Mouse (Mus musculus) kidney, embryonic 16.5 days (tissue): ENCODE data around the gene Gm826. TPM values are rescaled to one million over a fixed set of nuclear protein-coding genes. Genes with fewer than 3 reads are reported as not detected.

ENCODE experiments used
- ATAC-seq: fragments of 200-750 bp; cut with Nextera tagmentation; 2 replicates; pipeline ENCODE4 v1.8.0; 2017; ENCODE audit warnings: moderate TSS enrichment; ENCODE audit not compliant: low FRiP score, low TSS enrichment
- H3K27ac ChIP-seq: fragments of 300-500 bp; sonication (generic); 2 replicates; pipeline ENCODE4 v1.5.1; 2014; ENCODE audit warnings: low read length
- H3K27me3 ChIP-seq: fragments of 300-500 bp; sonication (generic); 2 replicates; pipeline ENCODE4 v1.6.1; 2014; ENCODE audit warnings: low read length, control low read depth, mixed read lengths; ENCODE audit not compliant: insufficient read depth
- H3K36me3 ChIP-seq: fragments of 300-500 bp; sonication (generic); 2 replicates; pipeline ENCODE4 v1.6.1; 2014; ENCODE audit warnings: low read length, control low read depth, mixed read lengths; ENCODE audit not compliant: insufficient read depth
- H3K4me1 ChIP-seq: fragments of 300-500 bp; sonication (generic); 2 replicates; pipeline ENCODE4 v1.6.1; 2014; ENCODE audit warnings: low read length, control low read depth, mixed read lengths; ENCODE audit not compliant: insufficient read depth
- H3K4me2 ChIP-seq: fragments of 300-500 bp; sonication (generic); replicated peaks from 2 replicates; pipeline ENCODE4 v1.6.1; 2014; ENCODE audit warnings: low read depth, low read length
- H3K4me3 ChIP-seq: fragments of 300-500 bp; sonication (generic); 2 replicates; pipeline ENCODE4 v1.5.1; 2014; ENCODE audit warnings: mild to moderate bottlenecking, low read length
- H3K9ac ChIP-seq: fragments of 300-500 bp; sonication (generic); replicated peaks from 2 replicates; pipeline ENCODE4 v1.6.1; 2014; ENCODE audit warnings: low read length
- H3K9me3 ChIP-seq: fragments of 300-500 bp; sonication (generic); 2 replicates; pipeline ENCODE4 v1.6.1; 2016; ENCODE audit warnings: low read length, control low read depth
- WGBS: fragments of 180-500 bp; shearing (Covaris S2); extraction: QIAGEN DNeasy Blood & Tissue Kit; methylation state at CpG from one replicate; pipeline ENCODE4 v1.1.7; 2014; 5-methylcytosine and 5-hydroxymethylcytosine counted together
- polyA plus RNA-seq: library from polyadenylated mRNA; unstranded; fragments of >200 nt; fragmentation: Nextera tagmentation; extraction: Ambion mirVana; gene quantifications from 2 replicates; pipeline ENCODE4 v1.2.1, GENCODE M21; 2015

Gm826 gene
- polyA plus RNA-seq, 1 experiment from 2014 or later, result 0.91 TPM

- H3K36me3 ChIP-seq, result no peaks in the 10 kb centered on the region
- H3K4me2 ChIP-seq, result no peak overlapping the region
- H3K4me1 ChIP-seq, result no peaks in the 10 kb centered on the region
- no peaks in the 10 kb centered on the region for H3K9me3 ChIP-seq
- ATAC-seq, result no peak
- no peak overlapping the region for H3K4me3 ChIP-seq
- H3K27me3 ChIP-seq, result no peaks in the 10 kb centered on the region; the same call in none of the 2 replicates
- H3K27ac ChIP-seq, result no peak overlapping the region
- 89% methylated on average over 3 of the region's 3 CpGs for WGBS
- no peak overlapping the region for H3K9ac ChIP-seq
Observed at GRCm38 (mm10) chr2:160305070-160305469, 28.9 kb downstream of the Gm826 start.

GRCm38 (mm10) chr2:160303992-160304391, 30.0 kb downstream of the Gm826 start:
- H3K9ac ChIP-seq, result no peak overlapping the region
- no peaks in the 10 kb centered on the region for H3K9me3 ChIP-seq
- no peaks in the 10 kb centered on the region for H3K4me1 ChIP-seq
- H3K36me3 ChIP-seq, result no peaks in the 10 kb centered on the region
- H3K27me3 ChIP-seq, result no peaks in the 10 kb centered on the region; the same call in none of the 2 replicates
- H3K4me2 ChIP-seq, result no peak overlapping the region
- H3K27ac ChIP-seq, result no peak overlapping the region
- ATAC-seq, result no peak
- no peak overlapping the region for H3K4me3 ChIP-seq
- WGBS, result 73% methylated on average over 2 of the region's 2 CpGs

DNA sequence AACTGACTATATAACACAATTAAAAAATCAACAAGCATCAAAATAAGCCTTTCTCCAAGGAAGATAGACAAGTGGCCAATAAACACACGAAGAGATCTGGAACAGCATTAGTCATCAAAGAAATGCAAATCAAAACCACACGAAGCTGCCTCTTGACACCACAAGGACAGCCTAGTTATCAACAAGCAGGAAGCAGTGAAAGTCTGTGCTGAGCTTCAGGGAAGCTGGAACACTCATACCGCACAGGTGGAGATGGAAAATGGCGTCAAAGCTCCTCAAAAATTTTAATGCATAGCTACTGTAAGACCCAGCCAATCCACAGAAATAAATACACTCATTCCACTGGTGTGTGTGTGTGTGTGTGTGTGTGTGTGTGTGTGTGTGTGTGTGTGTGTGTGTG, 31.9 kb downstream of the Gm826 start:
- WGBS, result 64% methylated on average over 4 of the region's 4 CpGs
- no peaks in the 10 kb centered on the region for H3K4me1 ChIP-seq
- no peak for ATAC-seq

GRCm38 (mm10) chr2:160298586-160298985, 35.4 kb downstream of the Gm826 start:
- Histone ChIP-seq H3K4me2 (no peak overlapping the region), H3K36me3 (no peaks in the 10 kb centered on the region), H3K27ac (no peak overlapping the region)

More for the DNA sequence above, 31.9 kb downstream of the Gm826 start:
- Histone ChIP-seq H3K27ac (no peak overlapping the region), H3K36me3 (no peaks in the 10 kb centered on the region), H3K27me3 (no peaks in the 10 kb centered on the region; the same call in none of the 2 replicates), H3K4me2 (no peak overlapping the region), H3K9me3 (no peaks in the 10 kb centered on the region), H3K9ac (no peak overlapping the region), H3K4me3 (no peak overlapping the region)

DNA sequence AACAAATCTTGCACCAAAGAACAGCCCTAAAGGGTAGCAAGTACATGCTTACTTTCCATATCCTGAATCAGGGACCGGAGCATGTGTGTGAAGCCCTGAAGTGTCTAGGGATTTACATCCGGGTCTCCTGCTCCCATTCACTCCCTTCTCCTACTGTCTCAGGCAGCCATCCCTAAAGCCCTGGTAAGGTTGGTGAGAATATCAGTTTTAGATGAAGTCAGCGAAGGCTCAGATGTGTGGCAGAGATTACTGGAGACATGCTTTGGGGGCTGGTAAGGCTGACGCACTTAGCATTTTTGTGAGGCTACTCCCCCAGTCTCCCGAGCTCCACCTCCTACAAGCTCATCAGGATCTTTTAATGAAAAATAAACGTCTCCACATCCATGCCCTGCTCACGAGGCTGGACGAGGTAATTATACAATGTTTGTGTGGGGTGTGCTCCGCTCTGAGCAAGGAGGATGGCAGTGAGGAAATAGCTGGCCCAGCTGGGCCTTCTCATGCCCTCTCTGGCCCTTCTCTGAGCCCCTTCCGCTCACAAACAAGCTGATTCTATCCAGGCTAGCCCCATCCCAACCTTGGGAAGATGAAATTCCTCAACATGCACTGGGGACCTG, 45.3 kb downstream of the Gm826 start:
- 47% methylated on average over 10 of the region's 10 CpGs for WGBS
- no peak overlapping the region for H3K9ac ChIP-seq
- ATAC-seq, result peak; percentile 75

More at GRCm38 (mm10) chr2:160298586-160298985, 35.4 kb downstream of the Gm826 start:
- no peak overlapping the region for H3K4me3 ChIP-seq
- H3K27me3 ChIP-seq, result no peaks in the 10 kb centered on the region
- no peaks in the 10 kb centered on the region for H3K4me1 ChIP-seq
- no peaks in the 10 kb centered on the region for H3K9me3 ChIP-seq
- H3K9ac ChIP-seq, result no peak overlapping the region
- ATAC-seq, result no peak

DNA sequence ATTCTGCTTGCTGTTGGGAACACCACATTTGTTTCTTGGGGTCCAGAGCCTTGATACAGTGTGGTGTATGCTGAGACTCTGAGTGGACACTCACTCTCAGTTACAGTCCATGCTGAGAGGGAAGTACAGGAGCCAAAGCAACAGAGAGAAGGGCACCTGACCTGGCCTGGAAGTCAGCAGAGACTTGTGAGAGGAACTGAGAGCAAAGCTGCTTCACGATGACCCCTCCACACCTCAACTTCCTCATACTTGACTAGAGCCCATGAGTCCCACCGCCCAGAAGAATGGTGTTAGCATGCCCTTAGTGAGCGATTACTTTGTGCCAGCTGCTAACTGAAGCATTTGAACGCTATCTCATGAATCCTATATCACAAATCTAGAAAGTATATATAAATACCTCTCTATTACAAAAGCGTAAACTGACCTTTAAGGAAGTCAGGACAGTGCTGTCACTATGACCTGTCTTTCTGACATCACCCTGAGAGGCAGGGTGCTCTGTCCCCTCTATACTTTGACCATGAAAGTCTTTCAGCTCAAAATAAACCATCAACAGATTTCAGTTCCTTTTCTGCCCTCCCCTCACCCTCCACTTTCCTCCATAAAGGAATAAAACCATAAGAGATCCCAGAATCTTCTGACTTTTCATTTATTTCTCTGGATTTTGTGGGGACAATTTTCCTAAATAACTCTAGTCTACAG, 57.9 kb downstream of the Gm826 start:
- H3K4me2 ChIP-seq, result no peak overlapping the region
- H3K9me3 ChIP-seq, result no peaks in the 10 kb centered on the region
- no peak for ATAC-seq
- no peak overlapping the region for H3K4me3 ChIP-seq
- WGBS, result 87% methylated on average over 5 of the region's 5 CpGs
- no peaks in the 10 kb centered on the region for H3K27me3 ChIP-seq
- no peak overlapping the region for H3K9ac ChIP-seq
- no peak overlapping the region for H3K27ac ChIP-seq
- H3K36me3 ChIP-seq, result no peaks in the 10 kb centered on the region
- H3K4me1 ChIP-seq, result no peaks in the 10 kb centered on the region

More for the DNA sequence above, 45.3 kb downstream of the Gm826 start:
- no peak overlapping the region for H3K4me2 ChIP-seq
- no peak overlapping the region for H3K27ac ChIP-seq
- H3K9me3 ChIP-seq, result no peaks in the 10 kb centered on the region
- H3K4me3 ChIP-seq, result no peak overlapping the region
- no peaks in the 10 kb centered on the region for H3K27me3 ChIP-seq
- no peaks in the 10 kb centered on the region for H3K4me1 ChIP-seq
- no peaks in the 10 kb centered on the region for H3K36me3 ChIP-seq

DNA sequence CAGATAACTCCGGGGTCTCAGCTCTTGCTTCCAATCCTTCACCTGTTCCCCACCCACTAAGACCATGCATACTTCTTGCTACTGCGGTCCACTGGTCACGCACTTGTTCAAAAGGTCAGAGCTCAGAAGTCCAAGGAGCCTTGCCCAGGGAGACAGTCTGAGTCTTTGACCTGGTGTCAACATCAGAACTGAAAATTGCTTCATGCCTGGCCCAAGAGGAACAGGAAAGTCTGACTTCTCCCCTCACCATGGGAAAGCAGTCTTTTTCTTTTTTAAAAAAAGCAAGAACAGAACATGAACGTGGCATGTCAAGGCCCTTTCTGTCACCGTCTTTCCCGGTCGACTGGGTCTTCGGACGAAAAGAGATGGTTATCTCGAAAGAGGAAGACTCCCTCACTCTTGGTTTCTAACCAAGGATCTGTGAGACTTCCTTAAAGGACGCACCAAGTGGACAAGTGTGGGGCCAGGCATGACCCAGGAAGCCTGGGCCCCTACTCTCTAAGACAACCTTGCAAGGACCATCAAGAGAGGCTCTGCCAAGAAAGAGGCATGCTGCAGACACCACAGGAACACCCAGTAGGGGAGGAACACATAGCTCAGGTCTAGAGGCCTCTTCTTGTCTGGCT, 66.0 kb downstream of the Gm826 start:
- no peak for ATAC-seq
- Histone ChIP-seq H3K4me1 (no peaks in the 10 kb centered on the region), H3K27ac (no peak overlapping the region), H3K9ac (no peak overlapping the region), H3K4me3 (no peak overlapping the region), H3K27me3 (no peaks in the 10 kb centered on the region), H3K4me2 (no peak overlapping the region), H3K36me3 (no peaks in the 10 kb centered on the region), H3K9me3 (no peaks in the 10 kb centered on the region)
- WGBS, result 80% methylated on average over 11 of the region's 11 CpGs

GRCm38 (mm10) chr2:160263861-160264260, 70.1 kb downstream of the Gm826 start:
- Histone ChIP-seq H3K9me3 (no peaks in the 10 kb centered on the region), H3K27ac (no peak overlapping the region), H3K36me3 (no peaks in the 10 kb centered on the region), H3K4me3 (no peak overlapping the region), H3K27me3 (no peaks in the 10 kb centered on the region), H3K4me2 (no peak overlapping the region), H3K4me1 (no peaks in the 10 kb centered on the region), H3K9ac (no peak overlapping the region)
- 89% methylated on average over 8 of the region's 8 CpGs for WGBS
- no peak for ATAC-seq

GRCm38 (mm10) chr2:160261538-160261937, 72.4 kb downstream of the Gm826 start:
- ATAC-seq, result no peak
- WGBS, result 76% methylated on average over 3 of the region's 3 CpGs

More at GRCm38 (mm10) chr2:160261538-160261937, 72.4 kb downstream of the Gm826 start:
- H3K9me3 ChIP-seq, result no peaks in the 10 kb centered on the region
- no peak overlapping the region for H3K9ac ChIP-seq
- H3K27me3 ChIP-seq, result no peaks in the 10 kb centered on the region
- H3K4me1 ChIP-seq, result no peaks in the 10 kb centered on the region
- H3K36me3 ChIP-seq, result no peaks in the 10 kb centered on the region
- no peak overlapping the region for H3K4me3 ChIP-seq
- H3K4me2 ChIP-seq, result no peak overlapping the region
- no peak overlapping the region for H3K27ac ChIP-seq
